Mouse (Mus musculus): Measurements from ENCODE around the gene Nutm1. TPM values are rescaled to one million over a fixed set of nuclear protein-coding genes. Genes with fewer than 3 reads are reported as not detected.

The Nutm1 gene
- polyA plus RNA-seq, 1 experiment = not detected

GRCm38 (mm10) chr2:112239212-112239934 is 19.7 kb downstream of the Nutm1 start, which contains the start of gene Lpcat4:
Gene Lpcat4, plus strand, starts transcription at chr2:112239468.
- peak within 1 kb of the TSS; percentile 86 for H3K4me3 ChIP-seq (ENCODE audit: low read depth, low read length)

GRCm38 (mm10) chr2:112238006-112238405 is 21.1 kb downstream of the Nutm1 start:
- Histone ChIP-seq H3K36me3 (ENCODE audit: control insufficient read depth, insufficient read depth, low read length, poor library complexity, severe bottlenecking) (no peaks in the 10 kb centered on the region), H3K9ac (ENCODE audit: low read depth, poor library complexity, severe bottlenecking) (no peak overlapping the region), H3K27ac (ENCODE audit: insufficient read depth, low read length) (no peak overlapping the region), H3K4me1 (ENCODE audit: control insufficient read depth, insufficient read depth, low read length) (no peaks in the 10 kb centered on the region), H3K9me3 (replicated peaks; ENCODE audit: control insufficient read depth, insufficient read depth, low read length, poor library complexity, severe bottlenecking) (no peaks in the 10 kb centered on the region), H3K27me3 (ENCODE audit: control insufficient read depth, insufficient read depth, low read length, poor library complexity, severe bottlenecking) (no peaks in the 10 kb centered on the region), H3K4me3 (ENCODE audit: low read depth, low read length) (no peak overlapping the region)
- no peak for TF ChIP-seq POLR2A (IDR thresholded peaks at IDR 0.05; ENCODE audit: insufficient read depth, low read length)
- TF ChIP-seq CTCF (IDR thresholded peaks at IDR 0.05; ENCODE audit: low read depth, low read length) = no peak
- no peak for TF ChIP-seq EP300 (IDR thresholded peaks at IDR 0.05; ENCODE audit: insufficient read depth, low read depth, low read length)

More at GRCm38 (mm10) chr2:112239212-112239934, 19.7 kb downstream of the Nutm1 start, which contains the start of gene Lpcat4:
- Histone ChIP-seq H3K27me3 (ENCODE audit: control insufficient read depth, insufficient read depth, low read length, poor library complexity, severe bottlenecking) (no peaks in the 10 kb centered on the region), H3K9me3 (replicated peaks; ENCODE audit: control insufficient read depth, insufficient read depth, low read length, poor library complexity, severe bottlenecking) (no peaks in the 10 kb centered on the region), H3K4me1 (ENCODE audit: control insufficient read depth, insufficient read depth, low read length) (no peaks in the 10 kb centered on the region), H3K9ac (ENCODE audit: low read depth, poor library complexity, severe bottlenecking) (peak within 1 kb of the TSS; percentile 85), H3K27ac (ENCODE audit: insufficient read depth, low read length) (no peak within 1 kb of the TSS), H3K36me3 (ENCODE audit: control insufficient read depth, insufficient read depth, low read length, poor library complexity, severe bottlenecking) (no peaks in the 10 kb centered on the region)
- TF ChIP-seq POLR2A (IDR thresholded peaks at IDR 0.05; ENCODE audit: insufficient read depth, low read length) = no peak
- TF ChIP-seq CTCF (IDR thresholded peaks at IDR 0.05; ENCODE audit: low read depth, low read length) = peak; percentile 60

- Histone ChIP-seq H3K27ac (ENCODE audit: insufficient read depth, low read length) (no peak overlapping the region), H3K27me3 (ENCODE audit: control insufficient read depth, insufficient read depth, low read length, poor library complexity, severe bottlenecking) (no peaks in the 10 kb centered on the region), H3K9ac (ENCODE audit: low read depth, poor library complexity, severe bottlenecking) (no peak overlapping the region), H3K36me3 (ENCODE audit: control insufficient read depth, insufficient read depth, low read length, poor library complexity, severe bottlenecking) (no peaks in the 10 kb centered on the region), H3K4me3 (ENCODE audit: low read depth, low read length) (no peak overlapping the region), H3K4me1 (ENCODE audit: control insufficient read depth, insufficient read depth, low read length) (no peaks in the 10 kb centered on the region), H3K9me3 (replicated peaks; ENCODE audit: control insufficient read depth, insufficient read depth, low read length, poor library complexity, severe bottlenecking) (no peaks in the 10 kb centered on the region)
- no peak for TF ChIP-seq CTCF (IDR thresholded peaks at IDR 0.05; ENCODE audit: low read depth, low read length)
- TF ChIP-seq EP300 (IDR thresholded peaks at IDR 0.05; ENCODE audit: insufficient read depth, low read depth, low read length) = no peak
- no peak for TF ChIP-seq POLR2A (IDR thresholded peaks at IDR 0.05; ENCODE audit: insufficient read depth, low read length)
Measured at GRCm38 (mm10) chr2:112236620-112237019, 22.5 kb downstream of the Nutm1 start.

- no peaks in the 10 kb centered on the region for H3K9me3 ChIP-seq (replicated peaks; ENCODE audit: control insufficient read depth, insufficient read depth, low read length, poor library complexity, severe bottlenecking)
- no peak for TF ChIP-seq CTCF (IDR thresholded peaks at IDR 0.05; ENCODE audit: low read depth, low read length)
- no peak for TF ChIP-seq POLR2A (IDR thresholded peaks at IDR 0.05; ENCODE audit: insufficient read depth, low read length)
- TF ChIP-seq EP300 (IDR thresholded peaks at IDR 0.05; ENCODE audit: insufficient read depth, low read depth, low read length) = no peak
- no peaks in the 10 kb centered on the region for H3K27me3 ChIP-seq (ENCODE audit: control insufficient read depth, insufficient read depth, low read length, poor library complexity, severe bottlenecking)
- H3K36me3 ChIP-seq (ENCODE audit: control insufficient read depth, insufficient read depth, low read length, poor library complexity, severe bottlenecking) = no peaks in the 10 kb centered on the region
- no peaks in the 10 kb centered on the region for H3K4me1 ChIP-seq (ENCODE audit: control insufficient read depth, insufficient read depth, low read length)
- no peak overlapping the region for H3K4me3 ChIP-seq (ENCODE audit: low read depth, low read length)
- H3K9ac ChIP-seq (ENCODE audit: low read depth, poor library complexity, severe bottlenecking) = no peak overlapping the region
- H3K27ac ChIP-seq (ENCODE audit: insufficient read depth, low read length) = no peak overlapping the region
Measured at GRCm38 (mm10) chr2:112232623-112233022, 26.5 kb downstream of the Nutm1 start.

- Histone ChIP-seq H3K27me3 (ENCODE audit: control insufficient read depth, insufficient read depth, low read length, poor library complexity, severe bottlenecking) (no peaks in the 10 kb centered on the region), H3K9me3 (replicated peaks; ENCODE audit: control insufficient read depth, insufficient read depth, low read length, poor library complexity, severe bottlenecking) (no peaks in the 10 kb centered on the region; the same call in 1 of the 2 replicates)
- no peak for TF ChIP-seq EP300 (IDR thresholded peaks at IDR 0.05; ENCODE audit: insufficient read depth, low read depth, low read length)
- no peak for TF ChIP-seq POLR2A (IDR thresholded peaks at IDR 0.05; ENCODE audit: insufficient read depth, low read length)
- no peak for TF ChIP-seq CTCF (IDR thresholded peaks at IDR 0.05; ENCODE audit: low read depth, low read length)
Measured at GRCm38 (mm10) chr2:112224356-112224755, 34.7 kb downstream of the Nutm1 start.

GRCm38 (mm10) chr2:112222607-112223006 is 36.5 kb downstream of the Nutm1 start:
- no peak overlapping the region for H3K9ac ChIP-seq (ENCODE audit: low read depth, poor library complexity, severe bottlenecking)
- no peak overlapping the region for H3K27ac ChIP-seq (ENCODE audit: insufficient read depth, low read length)
- no peak overlapping the region for H3K4me3 ChIP-seq (ENCODE audit: low read depth, low read length)
- H3K27me3 ChIP-seq (ENCODE audit: control insufficient read depth, insufficient read depth, low read length, poor library complexity, severe bottlenecking) = no peaks in the 10 kb centered on the region
- H3K36me3 ChIP-seq (ENCODE audit: control insufficient read depth, insufficient read depth, low read length, poor library complexity, severe bottlenecking) = no peaks in the 10 kb centered on the region
- no peak for TF ChIP-seq CTCF (IDR thresholded peaks at IDR 0.05; ENCODE audit: low read depth, low read length)
- TF ChIP-seq POLR2A (IDR thresholded peaks at IDR 0.05; ENCODE audit: insufficient read depth, low read length) = no peak
- no peak for TF ChIP-seq EP300 (IDR thresholded peaks at IDR 0.05; ENCODE audit: insufficient read depth, low read depth, low read length)
- H3K9me3 ChIP-seq (replicated peaks; ENCODE audit: control insufficient read depth, insufficient read depth, low read length, poor library complexity, severe bottlenecking) = no peaks in the 10 kb centered on the region; the same call in 1 of the 2 replicates
- H3K4me1 ChIP-seq (ENCODE audit: control insufficient read depth, insufficient read depth, low read length) = no peaks in the 10 kb centered on the region

More at GRCm38 (mm10) chr2:112224356-112224755, 34.7 kb downstream of the Nutm1 start:
- Histone ChIP-seq H3K9ac (ENCODE audit: low read depth, poor library complexity, severe bottlenecking) (no peak overlapping the region), H3K36me3 (ENCODE audit: control insufficient read depth, insufficient read depth, low read length, poor library complexity, severe bottlenecking) (no peaks in the 10 kb centered on the region), H3K4me3 (ENCODE audit: low read depth, low read length) (no peak overlapping the region), H3K4me1 (ENCODE audit: control insufficient read depth, insufficient read depth, low read length) (no peaks in the 10 kb centered on the region), H3K27ac (ENCODE audit: insufficient read depth, low read length) (no peak overlapping the region)
